Mouse (Mus musculus) lung, postnatal 0 days (tissue): Measurements from ENCODE around the gene Slc16a6. TPM values are rescaled to one million over a fixed set of nuclear protein-coding genes. Genes with fewer than 3 reads are reported as not detected.
A peak's percentile ranks its signal among the peaks of the same experiment; 100 is the strongest.

Experiments used
- ATAC-seq: fragments of 200-750 bp; cut with Nextera tagmentation; 2 replicates; pipeline ENCODE4 v1.8.0; 2017; ENCODE audit warnings: moderate library complexity
- DNase-seq: peaks from one replicate; pipeline ENCODE4 v3.0.0-alpha.2; 2016; ENCODE audit warnings: low spot score
- H3K27ac ChIP-seq: fragments of 300-500 bp; sonication (generic); 2 replicates; pipeline ENCODE4 v1.5.1; 2014; ENCODE audit warnings: antibody characterized with exemption, mild to moderate bottlenecking, low read length, mixed read lengths
- H3K27me3 ChIP-seq: fragments of 300-500 bp; sonication (generic); replicated peaks from 2 replicates; pipeline ENCODE4 v1.6.1; 2014; ENCODE audit warnings: low read length, mixed read lengths; ENCODE audit not compliant: insufficient read depth
- H3K36me3 ChIP-seq: fragments of 300-500 bp; sonication (generic); 2 replicates; pipeline ENCODE4 v1.6.1; 2014; ENCODE audit warnings: low read length, mixed read lengths; ENCODE audit not compliant: insufficient read depth
- H3K4me1 ChIP-seq: fragments of 300-500 bp; sonication (generic); 2 replicates; pipeline ENCODE4 v1.6.1; 2014; ENCODE audit warnings: antibody characterized with exemption, low read depth, low read length, mixed read lengths; ENCODE audit not compliant: insufficient read depth
- H3K4me2 ChIP-seq: fragments of 300-500 bp; sonication (generic); replicated peaks from 2 replicates; pipeline ENCODE4 v1.6.1; 2014; ENCODE audit warnings: low read depth, mild to moderate bottlenecking, low read length, moderate library complexity, mixed read lengths
- H3K4me3 ChIP-seq: fragments of 300-500 bp; sonication (generic); 2 replicates; pipeline ENCODE4 v1.5.1; 2014; ENCODE audit warnings: low read depth, low read length
- H3K9ac ChIP-seq: fragments of 300-500 bp; sonication (generic); replicated peaks from 2 replicates; pipeline ENCODE4 v1.6.1; 2014; ENCODE audit warnings: low read depth, mild to moderate bottlenecking
- H3K9me3 ChIP-seq: fragments of 300-500 bp; sonication (generic); 2 replicates; pipeline ENCODE4 v1.6.1; 2016; ENCODE audit warnings: low read length, mixed read lengths
- CTCF ChIP-seq: IDR thresholded peaks from 2 replicates; pipeline ENCODE4 v1.5.1; 2016; ENCODE audit warnings: antibody characterized with exemption, mild to moderate bottlenecking
- EP300 ChIP-seq: IDR thresholded peaks from 2 replicates; pipeline ENCODE4 v1.6.1; 2016; ENCODE audit warnings: antibody characterized with exemption, mild to moderate bottlenecking, control low read depth
- WGBS: fragments of 180-500 bp; shearing (Covaris S2); extraction: QIAGEN DNeasy Blood & Tissue Kit; methylation state at CpG from one replicate; pipeline ENCODE4 v1.1.7; 2014; 5-methylcytosine and 5-hydroxymethylcytosine counted together
- polyA plus RNA-seq: library from polyadenylated mRNA; unstranded; fragments of >200 nt; fragmentation: Nextera tagmentation; extraction: Ambion mirVana; gene quantifications from 2 replicates; pipeline ENCODE4 v1.2.1, GENCODE M21; 2015

Slc16a6 gene
- polyA plus RNA-seq, 1 experiment from 2014 or later = 2.3 TPM

DNA sequence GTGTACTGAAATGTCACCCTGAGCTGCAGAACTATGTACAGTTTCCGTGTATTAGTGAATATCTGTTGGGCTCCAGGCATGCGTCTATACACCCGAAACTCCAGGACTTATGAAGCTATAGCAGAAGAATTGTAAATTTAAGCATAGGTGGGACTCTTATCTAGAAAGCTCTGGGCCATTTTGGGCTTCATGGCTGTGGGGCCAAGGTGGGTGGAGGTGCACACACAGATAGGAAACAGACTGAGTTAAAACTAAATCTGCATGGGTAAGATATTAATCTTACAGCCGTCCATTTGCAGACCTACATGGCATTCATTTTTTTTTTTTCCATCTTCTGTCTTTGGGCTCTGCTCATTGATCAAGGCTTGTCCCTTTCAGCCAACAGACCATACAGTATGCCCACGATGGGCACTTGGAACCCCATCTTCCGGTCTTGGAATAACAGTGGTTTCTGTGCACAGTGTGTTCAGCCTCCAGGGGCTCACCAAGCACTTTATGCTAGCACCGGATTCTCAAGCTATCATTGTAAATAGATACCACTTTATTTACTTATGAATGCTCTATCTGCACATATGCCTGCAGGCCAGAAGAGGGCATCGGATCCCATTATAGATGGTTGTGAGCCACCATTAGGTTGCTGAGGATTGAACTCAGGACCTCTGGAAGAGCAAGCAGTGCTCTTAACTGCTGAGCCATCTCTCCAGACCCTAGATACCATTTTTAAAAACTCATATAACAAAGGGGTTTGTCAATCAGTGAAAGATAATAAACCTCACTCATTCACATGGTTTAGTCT lies 29.7 kb downstream of the Slc16a6 start:
- H3K4me2 ChIP-seq = no peak overlapping the region
- TF ChIP-seq EP300 (no peak), CTCF (peak; percentile 34)
- ATAC-seq = no peak
- DNase-seq = no peak
- H3K27me3 ChIP-seq = no peaks in the 10 kb centered on the region
- no peaks in the 10 kb centered on the region for H3K9me3 ChIP-seq
- H3K27ac ChIP-seq = no peak overlapping the region
- no peaks in the 10 kb centered on the region for H3K4me1 ChIP-seq
- no peak overlapping the region for H3K4me3 ChIP-seq
- no peaks in the 10 kb centered on the region for H3K36me3 ChIP-seq
- 92% methylated on average over 8 of the region's 8 CpGs for WGBS
- no peak overlapping the region for H3K9ac ChIP-seq

DNA sequence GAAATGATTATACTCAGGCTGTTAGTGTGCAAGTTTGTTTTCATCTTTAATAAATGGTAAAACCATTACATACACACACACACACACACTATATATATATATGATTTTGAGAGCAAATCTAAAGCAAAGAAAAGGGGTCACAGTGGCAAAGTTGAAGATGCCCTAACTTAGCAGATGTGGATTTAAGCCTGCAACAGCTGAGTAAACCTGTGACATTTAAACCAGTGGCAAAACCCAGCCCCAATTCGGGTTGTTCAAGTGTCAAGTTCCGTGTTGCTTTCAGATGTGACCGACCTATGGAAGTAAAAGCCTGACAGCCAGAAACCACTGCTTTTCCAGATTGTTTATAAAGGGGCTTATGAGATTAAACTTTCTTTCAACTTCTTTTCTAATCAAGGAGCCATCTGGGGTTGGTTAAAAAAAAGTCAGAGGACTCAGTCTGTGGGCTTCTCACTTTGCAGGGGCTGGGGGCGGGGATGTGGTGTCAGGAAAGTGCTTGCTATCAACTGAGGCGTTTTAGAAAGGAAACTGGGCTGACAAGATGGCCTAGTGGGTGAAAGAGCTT lies 31.1 kb downstream of the Slc16a6 start:
- Histone ChIP-seq H3K4me2 (no peak overlapping the region), H3K36me3 (no peaks in the 10 kb centered on the region), H3K4me1 (no peaks in the 10 kb centered on the region), H3K9ac (no peak overlapping the region), H3K9me3 (no peaks in the 10 kb centered on the region), H3K27me3 (no peaks in the 10 kb centered on the region), H3K27ac (no peak overlapping the region), H3K4me3 (no peak overlapping the region)
- 47% methylated on average over 5 of the region's 5 CpGs for WGBS
- TF ChIP-seq EP300 = no peak
- DNase-seq = no peak
- ATAC-seq = no peak

DNA sequence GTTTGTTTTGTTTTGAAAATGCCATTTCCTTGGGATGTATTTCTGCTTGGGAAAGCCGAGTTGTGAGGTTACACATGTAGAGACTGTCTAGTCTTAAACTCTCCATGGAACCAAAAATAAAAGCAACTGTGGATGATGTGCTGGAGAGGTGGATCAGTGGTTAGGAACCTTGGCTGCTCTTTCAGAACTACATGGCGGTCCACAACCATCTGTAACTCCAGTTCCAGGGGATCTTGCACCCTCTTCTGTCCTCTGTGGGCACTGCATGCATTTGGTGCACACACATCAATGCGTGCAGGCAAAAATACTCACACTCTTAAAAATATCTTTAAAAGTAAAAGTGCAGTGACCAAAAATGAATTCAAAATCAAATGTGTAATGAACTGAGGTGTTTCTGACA lies 32.3 kb downstream of the Slc16a6 start:
- no peak overlapping the region for H3K9ac ChIP-seq
- no peaks in the 10 kb centered on the region for H3K9me3 ChIP-seq
- 62% methylated on average over 3 of the region's 3 CpGs for WGBS
- H3K4me1 ChIP-seq = no peaks in the 10 kb centered on the region
- no peaks in the 10 kb centered on the region for H3K27me3 ChIP-seq
- no peak for ATAC-seq
- peak; percentile 63 for DNase-seq
- H3K27ac ChIP-seq = no peak overlapping the region
- TF ChIP-seq EP300 = no peak
- TF ChIP-seq CTCF = peak; percentile 85
- no peak overlapping the region for H3K4me3 ChIP-seq
- no peaks in the 10 kb centered on the region for H3K36me3 ChIP-seq
- no peak overlapping the region for H3K4me2 ChIP-seq

DNA sequence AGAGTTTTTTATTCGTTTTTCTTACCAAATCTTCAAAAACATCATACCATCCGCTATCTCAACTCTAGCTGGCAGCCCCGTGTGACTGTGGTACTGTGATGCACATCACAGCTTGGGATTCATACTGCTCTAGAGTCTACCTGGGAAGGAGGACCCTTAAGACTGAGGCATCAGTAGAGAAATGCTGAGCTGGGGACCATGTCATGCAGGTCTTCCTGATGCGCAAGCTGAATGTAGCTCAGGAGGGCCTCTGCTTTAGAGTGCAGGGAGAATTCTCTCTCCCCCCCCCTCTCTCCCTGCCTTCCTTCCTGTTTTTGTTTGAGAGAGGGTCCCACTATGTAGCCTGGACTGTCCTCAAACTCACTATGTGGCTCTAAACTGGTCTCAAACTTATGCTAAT lies 32.8 kb downstream of the Slc16a6 start:
- H3K4me3 ChIP-seq = peak overlapping the region; percentile 55
- TF ChIP-seq EP300 = no peak
- TF ChIP-seq CTCF = no peak
- no peak for ATAC-seq
- no peaks in the 10 kb centered on the region for H3K27me3 ChIP-seq
- WGBS = 65% methylated on average over 4 of the region's 4 CpGs
- no peak overlapping the region for H3K27ac ChIP-seq
- no peaks in the 10 kb centered on the region for H3K9me3 ChIP-seq
- no peak for DNase-seq
- H3K36me3 ChIP-seq = no peaks in the 10 kb centered on the region
- no peaks in the 10 kb centered on the region for H3K4me1 ChIP-seq
- peak overlapping the region; percentile 85 for H3K4me2 ChIP-seq
- no peak overlapping the region for H3K9ac ChIP-seq

DNA sequence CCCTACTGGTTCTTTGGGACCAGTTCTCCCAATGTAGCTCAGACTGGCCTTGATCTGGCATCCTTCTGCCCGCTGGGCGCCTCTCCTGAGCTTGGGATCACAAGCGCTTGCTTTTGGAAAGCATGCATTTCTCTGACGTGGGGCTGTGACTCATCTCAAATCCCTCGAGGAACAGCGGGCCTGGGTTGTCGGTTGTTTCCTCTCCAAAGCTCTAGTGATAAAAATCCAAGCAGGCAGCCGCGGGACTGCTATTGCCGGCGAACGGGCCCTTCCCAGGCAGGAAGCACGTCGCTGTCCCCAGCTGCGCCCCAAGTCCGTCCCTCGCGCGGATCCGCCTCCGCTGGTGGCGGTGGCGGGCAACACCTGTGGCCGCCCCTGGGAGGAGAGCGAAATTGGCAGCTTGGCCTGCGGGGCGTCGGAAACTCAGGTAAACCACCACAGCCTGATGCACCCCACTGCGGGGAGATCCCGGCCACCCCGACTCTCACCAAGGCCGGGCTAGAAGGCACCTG lies 33.5 kb downstream of the Slc16a6 start:
- peak; percentile 95 for DNase-seq
- peak overlapping the region; percentile 54 for H3K9ac ChIP-seq
- H3K27me3 ChIP-seq = no peaks in the 10 kb centered on the region
- H3K4me3 ChIP-seq = peak overlapping the region; percentile 55
- H3K36me3 ChIP-seq = peaks cover 5% of the 10 kb centered on the region; the same call in 1 of the 2 replicates
- no peaks in the 10 kb centered on the region for H3K9me3 ChIP-seq
- TF ChIP-seq EP300 (no peak), CTCF (peak; percentile 45)
- under 1% methylated on average over 32 of the region's 32 CpGs for WGBS
- peak; percentile 90 for ATAC-seq
- no peaks in the 10 kb centered on the region for H3K4me1 ChIP-seq
- peak overlapping the region; percentile 69 for H3K27ac ChIP-seq
- H3K4me2 ChIP-seq = peak overlapping the region; percentile 85

DNA sequence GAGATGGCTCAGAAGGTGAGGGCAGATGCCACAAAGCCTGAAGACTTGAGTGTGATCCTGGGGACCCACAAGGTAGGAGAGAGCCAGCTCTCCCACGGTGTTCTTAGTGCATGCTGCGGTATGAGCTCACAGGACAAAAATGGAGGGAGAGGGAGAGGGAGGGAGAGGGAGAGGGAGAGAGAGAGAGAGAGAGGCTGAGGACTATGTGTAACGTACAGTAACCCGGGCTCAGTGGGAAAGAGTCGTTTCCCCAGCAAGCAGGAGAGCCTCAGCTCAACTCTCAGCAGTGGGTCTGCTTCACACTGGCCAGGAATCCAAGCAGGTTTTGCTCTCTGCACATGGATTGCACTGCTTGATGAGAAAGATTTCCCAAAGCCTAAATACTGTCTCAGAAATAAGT lies 34.2 kb downstream of the Slc16a6 start:
- TF ChIP-seq CTCF (no peak), EP300 (no peak)
- no peaks in the 10 kb centered on the region for H3K4me1 ChIP-seq
- 5% methylated on average over 5 of the region's 5 CpGs for WGBS
- H3K4me3 ChIP-seq = 0 out of 2 replicates have a peak overlapping the region, but pooled peaks have one; percentile 55
- H3K4me2 ChIP-seq = peak overlapping the region; percentile 85
- H3K27me3 ChIP-seq = no peaks in the 10 kb centered on the region
- H3K9me3 ChIP-seq = no peaks in the 10 kb centered on the region
- ATAC-seq (peak; percentile 25), DNase-seq (peak; percentile 11)
- peak overlapping the region; percentile 69 for H3K27ac ChIP-seq
- H3K36me3 ChIP-seq = peaks cover 8% of the 10 kb centered on the region; the same call in 1 of the 2 replicates
- H3K9ac ChIP-seq = no peak overlapping the region; the same call in 1 of the 2 replicates
